Mouse (Mus musculus): Measurements from ENCODE around the gene Ptgr2. TPM values are rescaled to one million over a fixed set of nuclear protein-coding genes. Genes with fewer than 3 reads are reported as not detected.

Gene Ptgr2
- polyA plus RNA-seq, 1 experiment = 4.2 TPM

DNA sequence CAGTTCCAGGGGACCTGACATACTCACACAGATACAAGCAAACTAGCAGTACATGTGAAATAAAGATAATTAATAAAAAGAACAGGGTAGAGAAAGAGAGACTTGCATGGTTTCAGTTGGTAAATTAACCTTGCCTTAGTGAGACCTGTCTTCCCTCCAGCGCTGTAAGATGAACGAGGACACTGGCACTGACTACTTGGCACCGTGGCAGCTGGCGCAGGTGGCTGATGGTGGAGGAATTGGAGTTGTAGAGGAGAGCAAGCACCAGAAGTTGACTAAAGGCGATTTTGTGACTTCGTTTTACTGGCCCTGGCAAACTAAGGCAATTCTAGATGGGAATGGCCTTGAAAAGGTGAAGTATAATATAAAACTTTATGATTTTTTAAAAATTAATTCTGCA lies 12.8 kb downstream of the Ptgr2 start:
- DNase-seq (ENCODE audit: low read depth in 1 of 2, low spot score in 2 of 2) = no peak
- H3K36me3 ChIP-seq (ENCODE audit: control insufficient read depth, insufficient read depth, low read length) = peaks cover 29% of the 10 kb centered on the region
- H3K27ac ChIP-seq (ENCODE audit: insufficient read depth, low read length) = no peak overlapping the region
- H3K4me3 ChIP-seq (ENCODE audit: extremely low read depth, insufficient read depth, insufficient read length) = no peak overlapping the region
- no peaks in the 10 kb centered on the region for H3K4me1 ChIP-seq (ENCODE audit: control insufficient read depth, insufficient read depth, insufficient read length)
- TF ChIP-seq POLR2A (IDR thresholded peaks at IDR 0.05; ENCODE audit: low read depth, low read length) = no peak
- WGBS = 96% methylated on average over 6 of the region's 6 CpGs
- no peaks in the 10 kb centered on the region for H3K27me3 ChIP-seq (ENCODE audit: control insufficient read depth, insufficient read depth, low read length)

DNA sequence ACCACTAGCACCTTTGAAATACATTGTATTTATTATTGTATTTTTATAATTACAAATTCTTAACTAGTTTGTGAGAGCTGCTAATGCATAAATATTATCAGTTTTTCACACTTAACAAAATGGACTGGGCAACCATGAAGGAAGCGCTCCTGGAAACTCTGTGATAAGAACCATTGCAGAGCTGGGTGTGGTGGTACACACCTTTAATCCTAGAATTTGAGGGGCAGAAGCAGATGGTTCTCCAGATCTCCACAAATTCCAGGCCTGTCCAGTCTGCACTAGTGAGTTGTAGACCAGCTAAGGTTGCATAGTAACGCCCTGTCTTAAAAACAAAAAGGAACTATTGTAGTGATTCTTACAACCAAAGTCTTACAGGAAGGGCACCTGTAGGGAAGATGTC lies 14.2 kb downstream of the Ptgr2 start:
- TF ChIP-seq CTCF (IDR thresholded peaks at IDR 0.05; ENCODE audit: extremely low read depth, insufficient read depth, insufficient read length, insufficient replicate concordance) (no peak), POLR2A (IDR thresholded peaks at IDR 0.05; ENCODE audit: low read depth, low read length) (no peak)
- Histone ChIP-seq H3K4me1 (ENCODE audit: control insufficient read depth, insufficient read depth, insufficient read length) (no peaks in the 10 kb centered on the region), H3K27ac (ENCODE audit: insufficient read depth, low read length) (no peak overlapping the region), H3K27me3 (ENCODE audit: control insufficient read depth, insufficient read depth, low read length) (no peaks in the 10 kb centered on the region), H3K36me3 (ENCODE audit: control insufficient read depth, insufficient read depth, low read length) (peaks cover 26% of the 10 kb centered on the region), H3K4me3 (ENCODE audit: extremely low read depth, insufficient read depth, insufficient read length) (no peak overlapping the region)
- 92% methylated on average over 2 of the region's 2 CpGs for WGBS
- no peak for DNase-seq (ENCODE audit: low read depth in 1 of 2, low spot score in 2 of 2)

DNA sequence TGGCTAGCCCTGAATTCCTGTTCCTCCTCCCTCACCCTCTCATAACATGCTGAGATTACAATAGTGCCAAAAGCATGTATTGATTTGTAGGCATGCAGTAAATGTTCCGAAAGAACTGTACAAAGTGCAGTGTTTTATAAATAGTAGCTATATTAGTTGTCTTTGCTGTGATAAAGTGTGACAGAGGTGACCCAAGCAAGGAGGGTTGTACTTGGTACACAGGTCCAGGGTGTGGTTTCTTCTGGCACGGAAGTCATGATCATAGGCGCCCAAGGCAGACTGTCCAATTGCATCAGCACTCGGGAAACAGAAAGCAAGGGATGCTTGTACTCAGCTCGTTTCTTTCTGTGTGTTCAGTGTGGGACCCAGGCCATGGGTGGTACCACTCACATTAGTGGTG lies 19.1 kb downstream of the Ptgr2 start:
- WGBS = 94% methylated on average over 5 of the region's 5 CpGs
- H3K36me3 ChIP-seq (ENCODE audit: control insufficient read depth, insufficient read depth, low read length) = peaks cover 28% of the 10 kb centered on the region
- H3K4me3 ChIP-seq (ENCODE audit: extremely low read depth, insufficient read depth, insufficient read length) = no peak overlapping the region
- TF ChIP-seq POLR2A (IDR thresholded peaks at IDR 0.05; ENCODE audit: low read depth, low read length) (no peak), CTCF (IDR thresholded peaks at IDR 0.05; ENCODE audit: extremely low read depth, insufficient read depth, insufficient read length, insufficient replicate concordance) (no peak)
- H3K4me1 ChIP-seq (ENCODE audit: control insufficient read depth, insufficient read depth, insufficient read length) = no peaks in the 10 kb centered on the region
- H3K27ac ChIP-seq (ENCODE audit: insufficient read depth, low read length) = no peak overlapping the region
- no peaks in the 10 kb centered on the region for H3K27me3 ChIP-seq (ENCODE audit: control insufficient read depth, insufficient read depth, low read length)
- no peak for DNase-seq (ENCODE audit: low read depth in 1 of 2, low spot score in 2 of 2)

- Histone ChIP-seq H3K27ac (ENCODE audit: insufficient read depth, low read length) (no peak overlapping the region), H3K27me3 (ENCODE audit: control insufficient read depth, insufficient read depth, low read length) (no peaks in the 10 kb centered on the region), H3K36me3 (ENCODE audit: control insufficient read depth, insufficient read depth, low read length) (peaks cover 27% of the 10 kb centered on the region), H3K4me3 (ENCODE audit: extremely low read depth, insufficient read depth, insufficient read length) (no peak overlapping the region), H3K4me1 (ENCODE audit: control insufficient read depth, insufficient read depth, insufficient read length) (no peaks in the 10 kb centered on the region)
- no peak for TF ChIP-seq POLR2A (IDR thresholded peaks at IDR 0.05; ENCODE audit: low read depth, low read length)
- no peak for TF ChIP-seq CTCF (IDR thresholded peaks at IDR 0.05; ENCODE audit: extremely low read depth, insufficient read depth, insufficient read length, insufficient replicate concordance)
- DNase-seq (ENCODE audit: low read depth in 1 of 2, low spot score in 2 of 2) = no peak
- 47% methylated on average over 1 of the region's 1 CpGs for WGBS
Measured at GRCm38 (mm10) chr12:84304554-84304953, 19.5 kb downstream of the Ptgr2 start.

GRCm38 (mm10) chr12:84311306-84311705 lies 26.3 kb downstream of the Ptgr2 start:
- WGBS = 93% methylated on average over 3 of the region's 5 CpGs

DNA sequence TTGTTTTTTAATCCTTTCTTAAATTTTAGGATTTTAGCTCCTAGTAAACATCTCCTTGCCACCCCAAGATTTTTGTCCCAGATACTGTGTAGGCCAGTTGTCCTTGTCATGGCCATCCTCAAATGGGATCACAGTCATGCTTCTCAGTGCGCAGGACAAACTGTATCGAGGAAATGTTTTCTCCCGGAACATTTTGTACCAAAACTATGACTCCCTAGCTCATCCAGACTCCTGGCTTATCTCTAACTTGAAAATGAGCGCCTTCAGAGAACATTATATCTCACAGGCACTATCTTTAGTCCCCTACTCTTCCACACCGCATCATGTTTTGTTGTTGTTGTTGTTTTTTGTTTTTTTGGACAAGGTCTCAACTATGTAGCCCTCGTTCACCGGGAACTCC lies 31.0 kb downstream of the Ptgr2 start:
- 0 out of 2 replicates have a peak, but pooled peaks cover 1% of the 10 kb centered on the region for H3K27me3 ChIP-seq (ENCODE audit: control insufficient read depth, insufficient read depth, low read length)
- TF ChIP-seq POLR2A (IDR thresholded peaks at IDR 0.05; ENCODE audit: low read depth, low read length) (no peak), CTCF (IDR thresholded peaks at IDR 0.05; ENCODE audit: extremely low read depth, insufficient read depth, insufficient read length, insufficient replicate concordance) (no peak)
- H3K4me3 ChIP-seq (ENCODE audit: extremely low read depth, insufficient read depth, insufficient read length) = no peak overlapping the region
- WGBS = 58% methylated on average over 7 of the region's 7 CpGs
- no peak overlapping the region for H3K27ac ChIP-seq (ENCODE audit: insufficient read depth, low read length)
- no peaks in the 10 kb centered on the region; the same call in 1 of the 2 replicates for H3K4me1 ChIP-seq (ENCODE audit: control insufficient read depth, insufficient read depth, insufficient read length)
- DNase-seq (ENCODE audit: low read depth in 1 of 2, low spot score in 2 of 2) = no peak
- no peaks in the 10 kb centered on the region for H3K36me3 ChIP-seq (ENCODE audit: control insufficient read depth, insufficient read depth, low read length)

More at GRCm38 (mm10) chr12:84311306-84311705, 26.3 kb downstream of the Ptgr2 start:
- Histone ChIP-seq H3K36me3 (ENCODE audit: control insufficient read depth, insufficient read depth, low read length) (peaks cover 15% of the 10 kb centered on the region), H3K4me3 (ENCODE audit: extremely low read depth, insufficient read depth, insufficient read length) (no peak overlapping the region), H3K27me3 (ENCODE audit: control insufficient read depth, insufficient read depth, low read length) (no peaks in the 10 kb centered on the region), H3K4me1 (ENCODE audit: control insufficient read depth, insufficient read depth, insufficient read length) (no peaks in the 10 kb centered on the region; the same call in 1 of the 2 replicates), H3K27ac (ENCODE audit: insufficient read depth, low read length) (no peak overlapping the region)
- DNase-seq (ENCODE audit: low read depth in 1 of 2, low spot score in 2 of 2) = no peak
- no peak for TF ChIP-seq POLR2A (IDR thresholded peaks at IDR 0.05; ENCODE audit: low read depth, low read length)
- no peak for TF ChIP-seq CTCF (IDR thresholded peaks at IDR 0.05; ENCODE audit: extremely low read depth, insufficient read depth, insufficient read length, insufficient replicate concordance)

GRCm38 (mm10) chr12:84316721-84317621 lies 31.9 kb downstream of the Ptgr2 start, which contains the start of gene Zfp410:
TSS of gene Zfp410 (plus strand) at chr12:84316852.
- Histone ChIP-seq H3K4me3 (ENCODE audit: extremely low read depth, insufficient read depth, insufficient read length) (peak within 1 kb of the TSS; percentile 100), H3K36me3 (ENCODE audit: control insufficient read depth, insufficient read depth, low read length) (no peaks in the 10 kb centered on the region), H3K27ac (ENCODE audit: insufficient read depth, low read length) (peak within 1 kb of the TSS; percentile 85), H3K27me3 (ENCODE audit: control insufficient read depth, insufficient read depth, low read length) (0 out of 2 replicates have a peak, but pooled peaks cover 1% of the 10 kb centered on the region), H3K4me1 (ENCODE audit: control insufficient read depth, insufficient read depth, insufficient read length) (no peaks in the 10 kb centered on the region; the same call in 1 of the 2 replicates)
- DNase-seq (ENCODE audit: low read depth in 1 of 2, low spot score in 2 of 2) = peak; percentile 18 to 76
- TF ChIP-seq CTCF (IDR thresholded peaks at IDR 0.05; ENCODE audit: extremely low read depth, insufficient read depth, insufficient read length, insufficient replicate concordance) (no peak), POLR2A (IDR thresholded peaks at IDR 0.05; ENCODE audit: low read depth, low read length) (no peak; the same call in 1 of the 2 replicates)
- under 1% methylated on average over 77 of the region's 77 CpGs for WGBS
